Mouse (Mus musculus) gastrocnemius, postnatal 36 days (tissue): ENCODE results near the gene Hist1h2ae. TPM values are rescaled to one million over a fixed set of nuclear protein-coding genes. Genes with fewer than 3 reads are reported as not detected.
"Not testable (repeated sequence)": the region's sequence is repeated elsewhere in the genome, so short reads cannot be mapped to it uniquely, and the experiment has no call there.

Experiments used
- DNase-seq, 2 experiments: peaks; one replicate each; pipeline ENCODE4 v3.0.0; 2022
- intact Hi-C: fragments of 180-260 bp; cut with DNase I; formaldehyde crosslinking; loops from one replicate; pipeline ENCODE4 v1.15.1; 2025
- long read RNA-seq, 2 experiments: library from polyadenylated mRNA; stranded (forward); transcript quantifications; one replicate each; pipeline ENCODE4 v2.0.0; 2021
- total RNA-seq, 2 experiments: library from RNA; stranded (reverse); gene quantifications; 2 replicates each; pipeline ENCODE4 v1.2.3; 2021

Gene Hist1h2ae
- total RNA-seq = 1 to 10 TPM; 1.6 to 2.8 TPM
- long read RNA-seq, experiment 1, partial matches to known transcripts = 0 of 1 reads
- long read RNA-seq, experiment 1, other reads (novel, unspliced or antisense) = 0 of 1 reads
- long read RNA-seq, experiment 2 = 0 reads

GRCm38 (mm10) chr13:23571022-23571503 is at the start of gene Hist1h2ae, which contains the start of gene Hist1h2bg:
TSS of gene Hist1h2ae (minus strand) at chr13:23571220.
TSS of gene Hist1h2bg (plus strand) at chr13:23571396.
- intact Hi-C loops = no loop called here
- peak in 1 of 2 experiments; percentile 47 for DNase-seq

- intact Hi-C loops = loop anchor here (5.0 to 10.0 kb wide), 2 partner anchors 77 to 115 kb away; partner anchors contain the start of genes Hist1h1c, Hist1h1t and Hist1h4c
- DNase-seq = no peak
Measured at GRCm38 (mm10) chr13:23620056-23620732, 49.2 kb upstream of the Hist1h2ae start.

- intact Hi-C loops = loop anchor here (10.0 kb wide), 1 partner anchor 1787 kb away; no protein-coding TSS in a partner anchor
Measured at GRCm38 (mm10) chr13:23611638-23612037, 40.6 kb upstream of the Hist1h2ae start.

GRCm38 (mm10) chr13:23610393-23610792 is 39.4 kb upstream of the Hist1h2ae start:
- intact Hi-C loops = loop anchor here (10.0 kb wide), 1 partner anchor 1786 kb away; no protein-coding TSS in a partner anchor
- no peak for DNase-seq

More at GRCm38 (mm10) chr13:23611638-23612037, 40.6 kb upstream of the Hist1h2ae start:
- DNase-seq = no peak

- DNase-seq = no peak
- intact Hi-C loops = loop anchor here (10.0 kb wide), 1 partner anchor 1785 kb away; no protein-coding TSS in a partner anchor
Measured at GRCm38 (mm10) chr13:23609844-23610243, 38.8 kb upstream of the Hist1h2ae start.

- DNase-seq = no peak
- intact Hi-C loops = no loop called here
Measured at GRCm38 (mm10) chr13:23609209-23609608, 38.2 kb upstream of the Hist1h2ae start.

- intact Hi-C loops = no loop called here
- DNase-seq = no peak
Measured at GRCm38 (mm10) chr13:23605052-23605451, 34.0 kb upstream of the Hist1h2ae start.

- intact Hi-C loops = no loop called here
- no peak for DNase-seq
Measured at GRCm38 (mm10) chr13:23604452-23604851, 33.4 kb upstream of the Hist1h2ae start.

- DNase-seq = no peak
- intact Hi-C loops = no loop called here
Measured at GRCm38 (mm10) chr13:23603182-23603699, 32.2 kb upstream of the Hist1h2ae start.

GRCm38 (mm10) chr13:23597957-23598356 is 26.9 kb upstream of the Hist1h2ae start:
- DNase-seq = peak; percentile 64 to 66
- intact Hi-C loops = loop anchor here (2.0 kb wide), 1 partner anchor 173 kb away; no protein-coding TSS in a partner anchor

GRCm38 (mm10) chr13:23595622-23596372 is 24.8 kb upstream of the Hist1h2ae start:
- intact Hi-C loops = loop anchor here (2.0 kb wide), 1 partner anchor 171 kb away; no protein-coding TSS in a partner anchor

GRCm38 (mm10) chr13:23595185-23595584 is 24.2 kb upstream of the Hist1h2ae start:
- intact Hi-C loops = no loop called here
- DNase-seq = no peak

More at GRCm38 (mm10) chr13:23595622-23596372, 24.8 kb upstream of the Hist1h2ae start:
- no peak for DNase-seq

- DNase-seq = no peak
- intact Hi-C loops = no loop called here
Measured at GRCm38 (mm10) chr13:23593051-23593770, 22.2 kb upstream of the Hist1h2ae start.

GRCm38 (mm10) chr13:23592614-23593013 is 21.6 kb upstream of the Hist1h2ae start:
- intact Hi-C loops = no loop called here

GRCm38 (mm10) chr13:23591886-23592285 is 20.9 kb upstream of the Hist1h2ae start:
- DNase-seq, intact Hi-C loops: not testable (repeated sequence)

More at GRCm38 (mm10) chr13:23592614-23593013, 21.6 kb upstream of the Hist1h2ae start:
- DNase-seq = no peak

GRCm38 (mm10) chr13:23591206-23591605 is 20.2 kb upstream of the Hist1h2ae start:
- intact Hi-C loops = no loop called here

GRCm38 (mm10) chr13:23586940-23587225 is 15.9 kb upstream of the Hist1h2ae start:
- intact Hi-C loops = loop anchor here (10.0 kb wide), 1 partner anchor 1872 kb away; the partner anchor contains the start of genes Hist1h2ai, Hist1h2bl and Hist1h3h
- no peak for DNase-seq

More at GRCm38 (mm10) chr13:23591206-23591605, 20.2 kb upstream of the Hist1h2ae start:
- DNase-seq = no peak

GRCm38 (mm10) chr13:23586099-23586939 is 15.3 kb upstream of the Hist1h2ae start:
- no peak for DNase-seq

More at GRCm38 (mm10) chr13:23586099-23586939, 15.3 kb upstream of the Hist1h2ae start:
- intact Hi-C loops = loop anchor here (10.0 kb wide), 1 partner anchor 1872 kb away; the partner anchor contains the start of genes Hist1h2ai, Hist1h2bl and Hist1h3h
